Mouse (Mus musculus) embryonic facial prominence, embryonic 14.5 days (tissue): ENCODE measurements around the gene Atp8a2. TPM values are rescaled to one million over a fixed set of nuclear protein-coding genes. Genes with fewer than 3 reads are reported as not detected.
A peak's percentile ranks its signal among the peaks of the same experiment; 100 is the strongest.

Experiments used
- ATAC-seq: fragments of 200-750 bp; cut with Nextera tagmentation; 2 replicates; pipeline ENCODE4 v1.8.0; 2017; ENCODE audit warnings: low read depth, moderate number of reproducible peaks, moderate TSS enrichment
- DNase-seq: peaks from one replicate; pipeline ENCODE4 v3.0.0-alpha.2; 2015; ENCODE audit warnings: low spot score
- H3K27ac ChIP-seq: fragments of 300-500 bp; sonication (generic); replicated peaks from 2 replicates; pipeline ENCODE4 v1.5.1; 2014; ENCODE audit warnings: low read depth, mild to moderate bottlenecking, low read length, moderate library complexity
- H3K27me3 ChIP-seq: fragments of 300-500 bp; sonication (generic); replicated peaks from 2 replicates; pipeline ENCODE4 v1.6.1; 2014; ENCODE audit warnings: low read length; ENCODE audit not compliant: control insufficient read depth, insufficient read depth
- H3K36me3 ChIP-seq: fragments of 300-500 bp; sonication (generic); 2 replicates; pipeline ENCODE4 v1.6.1; 2014; ENCODE audit warnings: low read length, mixed read lengths; ENCODE audit not compliant: control insufficient read depth, insufficient read depth
- H3K4me1 ChIP-seq: fragments of 300-500 bp; sonication (generic); 2 replicates; pipeline ENCODE4 v1.6.1; 2014; ENCODE audit warnings: antibody characterized with exemption, low read length; ENCODE audit not compliant: control insufficient read depth, insufficient read depth
- H3K4me2 ChIP-seq: fragments of 300-500 bp; sonication (generic); 2 replicates; pipeline ENCODE4 v1.6.1; 2014; ENCODE audit warnings: low read depth, mild to moderate bottlenecking, low read length, moderate library complexity, mixed read lengths
- H3K4me3 ChIP-seq: fragments of 300-500 bp; sonication (generic); 2 replicates; pipeline ENCODE4 v1.5.1; 2014; ENCODE audit warnings: low read depth, mild to moderate bottlenecking, low read length
- H3K9ac ChIP-seq: fragments of 300-500 bp; sonication (generic); 2 replicates; pipeline ENCODE4 v1.6.1; 2014; ENCODE audit warnings: low read depth, mild to moderate bottlenecking, low read length, moderate library complexity, mixed read lengths
- H3K9me3 ChIP-seq: fragments of 300-500 bp; sonication (generic); 2 replicates; pipeline ENCODE4 v1.6.1; 2016; ENCODE audit warnings: low read length; ENCODE audit not compliant: control insufficient read depth
- WGBS: fragments of 180-500 bp; shearing (Covaris S2); extraction: QIAGEN DNeasy Blood & Tissue Kit; methylation state at CpG from one replicate; pipeline ENCODE4 v1.1.7; 2014; 5-methylcytosine and 5-hydroxymethylcytosine counted together
- polyA plus RNA-seq: library from polyadenylated mRNA; unstranded; fragments of >200 nt; fragmentation: Nextera tagmentation; extraction: Ambion mirVana; gene quantifications from 2 replicates; pipeline ENCODE4 v1.2.1, GENCODE M21; 2014

Atp8a2 gene
- polyA plus RNA-seq, 1 experiment from 2014 or later: 3.6 TPM

DNA sequence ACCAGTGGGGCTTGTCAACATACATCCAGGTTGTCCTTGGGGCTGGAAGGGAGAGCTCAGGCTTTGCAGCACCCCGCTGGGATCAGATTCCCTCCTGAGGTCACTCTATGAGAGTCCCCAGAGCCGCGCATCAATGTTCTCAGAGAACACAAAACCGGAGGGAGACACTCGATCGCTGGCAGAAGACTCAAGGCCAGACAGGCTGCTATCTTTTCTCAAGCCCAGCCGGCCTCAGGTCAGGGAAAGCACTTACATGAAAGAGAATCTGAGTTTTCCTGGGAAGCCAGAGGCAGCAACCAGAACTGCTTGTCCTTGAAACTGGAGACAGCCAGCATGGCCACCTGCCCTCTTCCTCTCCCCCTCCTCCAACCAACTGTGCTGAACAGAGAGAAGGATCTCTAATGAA lies 519.4 kb downstream of the Atp8a2 start:
- H3K27me3 ChIP-seq: no peaks in the 10 kb centered on the region
- no peaks in the 10 kb centered on the region for H3K36me3 ChIP-seq
- H3K4me1 ChIP-seq: peaks cover 4% of the 10 kb centered on the region; the same call in 1 of the 2 replicates
- H3K9me3 ChIP-seq: no peaks in the 10 kb centered on the region
- peak; percentile 10 for DNase-seq
- no peak overlapping the region for H3K9ac ChIP-seq
- peak; percentile 65 for ATAC-seq
- no peak overlapping the region for H3K4me2 ChIP-seq
- no peak overlapping the region for H3K4me3 ChIP-seq
- H3K27ac ChIP-seq: no peak overlapping the region
- 50% methylated on average over 7 of the region's 7 CpGs for WGBS

DNA sequence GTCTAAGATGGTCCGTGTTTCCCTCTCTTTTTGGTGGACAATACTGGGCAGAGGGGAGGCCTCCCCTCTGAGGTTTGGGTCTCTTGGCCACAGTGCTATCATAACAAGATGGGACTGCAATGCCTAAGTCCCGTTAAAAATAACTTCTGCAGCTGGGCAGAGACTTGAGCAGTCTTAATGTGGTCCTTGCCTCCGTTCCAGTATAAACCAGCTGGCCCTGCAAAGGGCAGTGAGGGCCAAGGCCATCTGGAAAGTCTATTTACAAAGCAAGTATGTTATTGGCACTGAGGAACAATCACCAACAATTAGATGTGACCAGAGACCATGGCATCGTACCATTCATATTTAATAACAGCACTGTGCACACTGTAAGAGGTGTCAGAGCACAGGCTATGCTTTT lies 521.6 kb downstream of the Atp8a2 start:
- Histone ChIP-seq H3K4me1 (peaks cover 4% of the 10 kb centered on the region; the same call in 1 of the 2 replicates), H3K27ac (no peak overlapping the region), H3K4me3 (no peak overlapping the region), H3K27me3 (no peaks in the 10 kb centered on the region), H3K9me3 (no peaks in the 10 kb centered on the region), H3K9ac (no peak overlapping the region), H3K4me2 (no peak overlapping the region), H3K36me3 (no peaks in the 10 kb centered on the region)
- DNase-seq: no peak
- WGBS: 68% methylated on average over 4 of the region's 4 CpGs
- no peak for ATAC-seq

DNA sequence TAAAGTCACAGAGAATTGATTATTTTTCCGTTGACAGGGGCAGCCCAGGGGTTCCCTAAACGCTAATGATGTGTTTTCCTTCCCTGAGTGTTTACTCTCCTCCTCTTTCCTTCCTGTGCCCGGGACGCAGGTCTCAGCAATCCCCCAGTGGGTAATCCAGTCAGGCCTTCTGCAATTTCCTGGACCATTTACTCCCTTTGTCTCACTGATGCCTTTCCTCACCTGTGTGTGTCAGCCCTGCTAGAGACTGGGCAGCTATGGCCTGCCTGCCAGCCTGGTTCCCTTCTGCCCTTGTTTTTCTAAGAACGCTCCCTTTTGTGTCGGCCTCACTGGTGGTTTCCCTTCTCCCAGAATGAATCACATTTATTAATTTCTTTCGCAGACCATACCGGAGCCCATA lies 522.4 kb downstream of the Atp8a2 start:
- DNase-seq: no peak
- Histone ChIP-seq H3K27me3 (no peaks in the 10 kb centered on the region), H3K4me3 (no peak overlapping the region), H3K4me2 (no peak overlapping the region), H3K36me3 (no peaks in the 10 kb centered on the region), H3K27ac (no peak overlapping the region), H3K9me3 (no peaks in the 10 kb centered on the region), H3K4me1 (peaks cover 4% of the 10 kb centered on the region; the same call in 1 of the 2 replicates), H3K9ac (no peak overlapping the region)
- ATAC-seq: no peak
- WGBS: 20% methylated on average over 8 of the region's 8 CpGs

DNA sequence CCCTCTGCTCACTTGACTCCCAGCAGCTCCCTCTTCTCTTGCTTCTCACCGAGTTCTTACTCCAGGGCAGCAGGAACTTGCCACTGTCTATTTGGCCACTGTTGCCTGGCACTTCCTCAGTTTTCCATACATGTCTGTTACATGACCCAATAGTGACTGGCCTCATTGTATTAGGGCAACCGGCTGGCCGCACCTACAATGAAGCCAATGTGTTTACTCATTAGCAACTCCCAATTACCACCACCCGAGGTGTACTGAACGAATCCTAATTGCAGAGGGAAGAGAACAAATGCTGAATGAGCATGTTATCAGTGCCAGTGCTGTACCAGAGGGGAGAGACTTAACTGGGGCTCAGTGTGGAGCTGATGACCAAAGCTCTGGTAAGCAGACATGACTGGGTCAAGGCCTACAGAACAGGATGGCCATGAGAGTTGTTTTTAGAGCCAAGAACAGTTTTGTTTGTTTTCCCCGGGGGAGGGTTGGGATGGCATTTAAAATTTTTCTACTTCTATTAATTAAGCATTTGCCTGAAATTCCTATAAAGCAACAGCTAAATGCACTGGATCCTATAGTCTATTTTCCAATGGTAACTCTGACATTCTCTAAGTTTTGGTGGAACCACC lies 524.0 kb downstream of the Atp8a2 start:
- Histone ChIP-seq H3K36me3 (no peaks in the 10 kb centered on the region), H3K4me3 (no peak overlapping the region), H3K9ac (no peak overlapping the region), H3K27me3 (no peaks in the 10 kb centered on the region), H3K4me1 (peaks cover 4% of the 10 kb centered on the region; the same call in 1 of the 2 replicates), H3K9me3 (no peaks in the 10 kb centered on the region), H3K4me2 (no peak overlapping the region), H3K27ac (no peak overlapping the region)
- DNase-seq (no peak), ATAC-seq (no peak)
- 78% methylated on average over 6 of the region's 6 CpGs for WGBS

DNA sequence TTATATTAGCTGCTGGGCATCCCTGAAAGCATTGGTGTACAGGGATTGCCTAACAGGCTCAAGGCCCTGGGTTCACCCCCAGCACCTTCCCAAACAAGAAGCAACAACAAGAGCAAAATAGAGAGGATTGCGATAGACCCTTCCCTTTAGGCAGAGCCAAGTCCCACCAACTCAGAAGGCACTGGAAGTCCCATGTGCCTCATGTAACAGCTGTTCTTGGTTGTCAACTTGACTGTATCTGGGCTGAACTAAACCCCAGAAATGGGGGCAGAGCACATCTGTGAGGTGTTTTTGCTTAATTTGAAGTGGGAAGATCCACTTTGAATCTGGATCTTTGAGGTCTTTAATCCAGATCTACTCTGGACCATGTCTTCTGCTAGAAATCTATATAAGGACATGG lies 539.9 kb downstream of the Atp8a2 start:
- H3K4me1 ChIP-seq: no peaks in the 10 kb centered on the region
- H3K4me2 ChIP-seq: no peak overlapping the region
- no peaks in the 10 kb centered on the region for H3K36me3 ChIP-seq
- ATAC-seq: no peak
- no peak overlapping the region for H3K4me3 ChIP-seq
- DNase-seq: no peak
- 89% methylated on average over 1 of the region's 1 CpGs for WGBS
- H3K9me3 ChIP-seq: 0 out of 2 replicates have a peak, but pooled peaks cover 3% of the 10 kb centered on the region
- H3K9ac ChIP-seq: no peak overlapping the region
- no peaks in the 10 kb centered on the region for H3K27me3 ChIP-seq
- H3K27ac ChIP-seq: no peak overlapping the region

DNA sequence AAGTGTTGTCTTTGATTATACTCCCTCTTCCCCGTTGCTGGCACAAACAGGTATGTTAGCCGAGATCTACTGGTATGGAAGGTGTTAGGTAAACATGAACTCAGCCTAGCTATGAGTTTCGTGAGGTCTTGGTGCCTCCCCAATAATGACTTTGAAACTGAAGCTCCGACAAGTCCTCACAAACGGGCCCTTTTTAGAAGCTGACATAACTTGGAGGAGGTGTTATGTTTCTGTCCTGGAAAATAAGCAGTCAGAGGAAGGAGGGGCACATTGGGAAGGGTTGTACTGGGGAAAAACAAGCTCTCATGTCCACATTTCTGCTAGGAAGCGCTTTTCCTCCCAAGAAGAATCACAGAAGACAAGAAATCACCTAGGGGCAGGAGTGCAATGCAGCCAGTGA lies 540.4 kb downstream of the Atp8a2 start:
- no peak for DNase-seq
- no peaks in the 10 kb centered on the region for H3K27me3 ChIP-seq
- no peak overlapping the region for H3K9ac ChIP-seq
- H3K27ac ChIP-seq: no peak overlapping the region
- no peaks in the 10 kb centered on the region for H3K4me1 ChIP-seq
- no peak for ATAC-seq
- no peak overlapping the region for H3K4me2 ChIP-seq
- H3K9me3 ChIP-seq: 0 out of 2 replicates have a peak, but pooled peaks cover 3% of the 10 kb centered on the region
- 58% methylated on average over 6 of the region's 6 CpGs for whole genome bisulfite sequencing
- no peak overlapping the region for H3K4me3 ChIP-seq
- H3K36me3 ChIP-seq: no peaks in the 10 kb centered on the region

DNA sequence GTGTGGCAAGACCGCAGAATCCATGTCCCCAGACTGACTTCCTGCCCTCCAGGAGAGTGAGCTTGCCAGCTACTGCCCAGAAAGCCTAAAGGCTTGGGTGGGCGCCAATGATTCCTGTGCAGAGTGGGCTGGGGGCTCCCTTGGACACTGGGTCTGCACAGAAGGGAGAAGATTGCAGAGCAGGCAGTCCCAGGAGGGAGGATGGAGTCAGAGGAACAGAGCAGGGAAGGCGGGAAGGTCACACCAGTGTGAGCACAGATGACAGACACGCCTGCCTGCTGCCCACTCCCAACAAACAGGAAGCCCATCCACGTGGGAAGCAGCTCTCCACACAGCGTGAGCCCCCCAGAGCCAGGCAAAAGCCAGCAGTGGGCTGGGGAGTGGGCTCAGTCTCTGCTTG lies 547.6 kb downstream of the Atp8a2 start:
- Histone ChIP-seq H3K9me3 (no peaks in the 10 kb centered on the region), H3K36me3 (no peaks in the 10 kb centered on the region), H3K4me2 (no peak overlapping the region), H3K4me3 (no peak overlapping the region), H3K27ac (no peak overlapping the region), H3K27me3 (no peaks in the 10 kb centered on the region), H3K4me1 (peaks cover 8% of the 10 kb centered on the region; the same call in 1 of the 2 replicates), H3K9ac (no peak overlapping the region)
- DNase-seq (no peak), ATAC-seq (no peak)
- WGBS: 57% methylated on average over 6 of the region's 6 CpGs

DNA sequence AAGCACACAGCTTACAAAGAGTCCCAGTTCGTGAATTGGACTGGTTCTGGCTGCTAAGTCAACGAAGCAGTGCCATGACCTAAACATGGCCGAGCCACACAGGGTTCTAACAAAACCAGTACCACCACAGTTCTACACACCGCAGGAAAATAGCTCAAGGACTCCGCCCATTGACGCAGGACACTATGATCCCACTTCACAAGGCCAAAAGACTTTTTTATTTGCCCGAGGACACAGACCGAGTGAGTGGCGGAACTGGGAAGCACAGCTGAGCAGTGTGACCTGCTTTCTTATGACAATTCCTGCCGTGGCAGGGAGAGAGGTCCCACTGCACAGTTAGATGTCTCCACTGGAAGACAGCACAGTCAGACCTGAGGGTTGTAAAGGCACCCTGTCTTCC lies 548.4 kb downstream of the Atp8a2 start:
- no peak for ATAC-seq
- 85% methylated on average over 10 of the region's 10 CpGs for WGBS
- H3K27ac ChIP-seq: no peak overlapping the region

More for the DNA sequence above, 548.4 kb downstream of the Atp8a2 start:
- Histone ChIP-seq H3K27me3 (no peaks in the 10 kb centered on the region), H3K4me1 (peaks cover 8% of the 10 kb centered on the region; the same call in 1 of the 2 replicates), H3K36me3 (no peaks in the 10 kb centered on the region), H3K4me3 (no peak overlapping the region), H3K9me3 (no peaks in the 10 kb centered on the region), H3K9ac (no peak overlapping the region), H3K4me2 (no peak overlapping the region)
- DNase-seq: no peak
